Mouse (Mus musculus): ENCODE data around the gene Shkbp1.

The Shkbp1 gene

GRCm38 (mm10) chr7:27364379-27364778 lies 8.6 kb upstream of the Shkbp1 start:
- no peak for DNase-seq

- peak; percentile 99 for DNase-seq
Measured at GRCm38 (mm10) chr7:27361283-27361946, 5.6 kb upstream of the Shkbp1 start.

GRCm38 (mm10) chr7:27360749-27361148 lies 4.9 kb upstream of the Shkbp1 start:
- no peak for DNase-seq

GRCm38 (mm10) chr7:27359706-27360358 lies 4.0 kb upstream of the Shkbp1 start:
- DNase-seq: no peak

GRCm38 (mm10) chr7:27359162-27359561 lies 3.3 kb upstream of the Shkbp1 start:
- DNase-seq: no peak

GRCm38 (mm10) chr7:27357595-27357978 lies 1.8 kb upstream of the Shkbp1 start:
- DNase-seq: no peak

GRCm38 (mm10) chr7:27356861-27357594 lies 1.2 kb upstream of the Shkbp1 start, which contains the start of gene Gm20479:
Gene Gm20479, minus strand, starts transcription at chr7:27357419.
- DNase-seq: peak; percentile 63

GRCm38 (mm10) chr7:27356248-27356647 lies 429 bp upstream of the Shkbp1 start:
- peak; percentile 71 for DNase-seq

- DNase-seq: no peak
Measured at GRCm38 (mm10) chr7:27355261-27355660, 558 bp downstream of the Shkbp1 start.

GRCm38 (mm10) chr7:27354783-27355182 lies 1.0 kb downstream of the Shkbp1 start:
- DNase-seq: no peak

GRCm38 (mm10) chr7:27354144-27354543 lies 1.7 kb downstream of the Shkbp1 start:
- DNase-seq: no peak

GRCm38 (mm10) chr7:27345444-27345843 lies 10.4 kb downstream of the Shkbp1 start:
- no peak for DNase-seq

GRCm38 (mm10) chr7:27342595-27342994 lies 13.2 kb downstream of the Shkbp1 start:
- DNase-seq: no peak

GRCm38 (mm10) chr7:27339519-27339918 lies 16.3 kb downstream of the Shkbp1 start:
- DNase-seq: no peak

GRCm38 (mm10) chr7:27339114-27339513 lies 16.7 kb downstream of the Shkbp1 start:
- no peak for DNase-seq

GRCm38 (mm10) chr7:27337175-27337853 lies 18.5 kb downstream of the Shkbp1 start, which contains the start of gene Ltbp4:
Gene Ltbp4, minus strand, starts transcription at chr7:27337692.
- no peak for DNase-seq

GRCm38 (mm10) chr7:27335928-27336823 lies 19.6 kb downstream of the Shkbp1 start:
- peak; percentile 83 for DNase-seq

GRCm38 (mm10) chr7:27335011-27335720 lies 20.7 kb downstream of the Shkbp1 start:
- DNase-seq: no peak

GRCm38 (mm10) chr7:27334405-27334911 lies 21.4 kb downstream of the Shkbp1 start:
- DNase-seq: no peak

GRCm38 (mm10) chr7:27333316-27333941 lies 22.4 kb downstream of the Shkbp1 start:
- DNase-seq: no peak

Data from cerebellum, adult 11-12 months (tissue).